Mouse (Mus musculus): ENCODE results near the gene Sys1. TPM values are rescaled to one million over a fixed set of nuclear protein-coding genes. Genes with fewer than 3 reads are reported as not detected.

Gene Sys1
- total RNA-seq (2021) = 10 to 100 TPM; 26.0 to 26.2 TPM
- long read RNA-seq, experiment 1, transcript Sys1-201 (4 exons, 1,606 nt) = major isoform, 56 of 69 reads
- long read RNA-seq, experiment 1, partial matches to known transcripts = 13 of 69 reads
- long read RNA-seq, experiment 1, other reads (novel, unspliced or antisense) = 0 of 69 reads
- long read RNA-seq, experiment 2, transcript Sys1-201 (4 exons, 1,606 nt) = major isoform, 55 of 63 reads
- long read RNA-seq, experiment 2, partial matches to known transcripts = 8 of 63 reads
- long read RNA-seq, experiment 2, other reads (novel, unspliced or antisense) = 0 of 63 reads

DNA sequence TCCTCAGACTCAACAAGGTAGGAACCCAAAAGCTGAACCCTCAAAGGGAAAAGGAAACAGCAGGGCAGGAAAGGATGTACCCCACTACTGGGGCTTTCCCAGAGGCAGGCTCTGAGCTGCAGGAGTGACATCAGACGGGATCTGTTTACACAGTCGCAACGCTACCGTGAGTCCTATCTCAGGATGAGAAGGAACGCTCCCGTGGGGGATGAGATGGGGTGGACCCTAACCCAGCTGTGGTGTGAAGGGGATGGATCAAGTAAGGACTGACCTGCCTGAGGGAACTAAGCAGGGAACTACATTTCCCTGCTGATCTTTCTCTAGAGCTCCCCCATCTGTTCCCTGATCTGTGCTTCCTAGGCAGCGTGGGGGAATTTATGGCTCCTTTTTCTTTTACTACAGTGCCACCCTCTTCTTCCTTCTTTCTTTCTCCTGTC lies at the start of gene Sys1:
Gene Sys1, plus strand, starts transcription at position 101 of the 437 bp plus-strand sequence.
- DNase-seq (ENCODE audit: low spot score) = peak; percentile 43

DNA sequence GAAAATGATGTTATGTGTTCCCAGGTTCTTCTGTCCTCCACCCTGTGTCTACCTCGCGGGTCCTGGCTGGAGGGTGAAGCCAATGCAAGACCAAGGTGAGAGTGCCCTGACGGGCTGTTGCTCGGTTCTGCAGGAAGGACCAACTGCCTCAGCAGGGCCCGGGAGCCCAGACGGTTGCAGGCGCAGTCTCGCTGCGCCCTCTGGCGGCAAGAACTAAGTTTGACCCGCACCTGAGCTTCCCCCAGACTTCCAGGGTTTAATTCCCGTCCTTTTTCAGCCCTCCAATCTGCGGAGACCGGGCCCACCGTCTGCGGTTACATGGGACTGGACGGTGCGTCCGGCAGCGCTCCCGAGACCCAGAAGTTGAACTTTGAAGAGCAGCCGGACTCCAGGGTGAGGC lies 49.1 kb upstream of the Sys1 start:
- peak; percentile 62 for DNase-seq (ENCODE audit: low spot score)

DNA sequence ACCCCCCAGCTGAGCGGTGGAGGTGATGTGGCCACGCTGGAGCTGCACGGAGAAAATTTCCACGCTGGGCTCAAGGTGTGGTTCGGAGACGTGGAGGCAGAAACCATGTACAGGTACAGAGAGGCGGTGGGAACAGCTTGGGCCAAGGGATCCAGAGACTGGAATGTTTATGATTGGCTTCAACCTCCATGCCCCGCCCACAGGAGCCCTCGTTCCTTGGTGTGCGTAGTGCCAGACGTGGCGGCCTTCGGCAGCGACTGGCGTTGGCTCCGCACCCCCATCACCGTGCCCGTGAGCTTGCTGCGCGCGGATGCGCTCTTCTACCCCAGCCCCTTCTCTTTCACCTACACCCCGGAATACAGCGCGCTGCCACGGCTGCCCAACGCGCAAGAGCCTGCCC lies 42.6 kb upstream of the Sys1 start:
- no peak for DNase-seq (ENCODE audit: low spot score)

DNA sequence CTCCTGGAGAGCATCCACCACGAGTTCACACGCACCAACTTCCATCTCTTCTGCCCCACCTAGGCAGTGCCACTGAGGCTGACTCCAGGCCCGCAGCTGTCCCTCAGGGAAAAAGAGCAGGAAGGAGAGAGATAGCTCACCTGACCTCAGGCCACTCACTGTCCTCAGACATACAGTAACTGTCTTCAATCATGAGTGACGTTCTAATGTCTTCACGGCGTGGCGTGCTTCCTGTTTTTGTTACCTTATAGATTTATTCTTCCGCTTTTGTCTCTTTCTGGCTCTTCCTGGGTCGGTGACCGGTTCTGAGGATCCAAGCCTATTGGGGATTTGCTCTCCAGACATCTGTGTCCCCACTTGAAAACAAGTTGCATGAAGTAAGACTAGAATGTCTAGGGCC lies 42.2 kb upstream of the Sys1 start:
- no peak for DNase-seq (ENCODE audit: low spot score)

DNA sequence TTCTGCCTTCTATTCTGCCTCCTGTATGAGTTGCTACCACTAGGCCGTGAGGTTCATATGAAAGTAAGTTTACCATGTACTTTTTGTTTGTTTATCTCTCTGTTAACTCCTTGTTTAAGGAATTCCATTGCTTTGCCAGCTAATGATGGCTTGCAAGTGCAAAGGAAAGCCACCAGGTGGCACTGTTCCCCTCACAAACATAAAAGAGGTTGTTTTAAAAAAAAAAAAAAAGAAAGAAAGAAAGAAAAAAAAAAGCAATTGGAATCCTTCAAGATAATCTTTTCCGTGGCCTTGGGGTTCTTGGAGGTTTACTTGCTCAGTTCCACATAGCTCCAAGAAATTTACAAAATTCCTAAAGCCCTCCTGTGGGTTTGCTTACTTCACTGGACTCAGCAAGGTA lies 39.6 kb upstream of the Sys1 start:
- DNase-seq (ENCODE audit: low spot score) = no peak

DNA sequence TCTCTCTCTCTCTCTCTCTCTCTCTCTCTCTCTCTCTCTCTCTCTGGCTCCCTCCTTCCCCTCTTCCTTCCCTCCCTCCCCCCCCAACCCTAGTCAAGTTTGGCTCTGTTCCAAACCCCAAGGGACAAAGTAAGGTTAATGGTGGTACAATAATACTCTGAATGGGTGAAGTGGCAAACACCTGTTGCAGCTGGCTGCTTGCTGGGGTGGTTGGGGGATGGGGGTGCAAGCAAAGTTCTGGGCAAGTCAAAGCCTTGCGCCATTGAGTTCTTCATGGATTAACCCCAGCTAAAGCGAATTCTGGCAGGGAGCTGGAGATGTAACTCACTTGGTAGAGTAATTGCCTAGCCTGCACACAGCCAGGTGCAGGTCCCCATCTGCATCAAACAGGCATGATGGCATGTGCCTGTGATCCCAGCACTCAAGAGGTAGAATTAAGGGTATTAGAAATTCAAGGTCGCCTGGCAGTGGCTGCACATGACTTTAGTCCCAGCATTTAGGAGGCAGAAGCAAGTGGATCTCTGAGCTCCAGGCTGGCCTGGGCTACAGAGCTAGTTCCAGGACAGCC lies 38.4 kb upstream of the Sys1 start:
- no peak for DNase-seq (ENCODE audit: low spot score)

DNA sequence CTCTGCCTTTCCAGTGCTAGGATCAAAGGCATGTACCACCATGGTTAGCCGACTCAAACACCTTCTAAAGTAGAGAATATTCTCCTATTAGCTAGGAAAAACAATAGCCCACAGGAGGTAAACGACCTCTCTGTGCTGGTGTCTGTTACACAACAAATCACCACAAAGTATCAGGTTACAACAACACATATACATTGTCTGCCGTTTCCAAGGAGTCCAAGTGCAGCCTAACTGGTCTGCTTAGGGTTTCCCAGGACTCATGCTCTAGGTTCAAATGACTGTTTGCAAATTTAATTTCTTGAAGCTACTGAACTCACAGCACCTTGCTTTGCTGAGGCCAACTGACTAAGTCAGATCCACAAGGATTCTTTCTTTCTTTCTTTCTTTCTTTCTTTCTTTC lies 37.3 kb upstream of the Sys1 start:
- no peak for DNase-seq (ENCODE audit: low spot score)

DNA sequence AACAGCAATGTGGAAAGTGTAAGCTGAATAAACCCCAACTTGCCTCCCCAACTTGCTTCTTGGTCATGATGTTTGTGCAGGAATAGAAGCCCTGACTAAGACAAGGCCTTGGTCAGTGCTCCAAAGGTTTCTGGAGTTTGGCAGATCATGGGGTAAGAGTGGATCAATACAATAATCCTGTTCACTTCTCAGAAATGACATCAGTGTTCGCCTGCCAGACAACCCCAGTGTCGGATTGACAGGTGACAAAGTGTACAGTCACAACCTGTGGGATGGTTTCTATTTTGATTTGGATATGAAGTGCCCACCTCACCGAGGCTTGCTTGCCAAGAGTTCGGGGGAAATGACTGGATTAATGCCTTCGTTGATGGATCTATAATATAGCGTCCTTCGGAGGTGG lies 35.5 kb upstream of the Sys1 start:
- DNase-seq (ENCODE audit: low spot score) = no peak

DNA sequence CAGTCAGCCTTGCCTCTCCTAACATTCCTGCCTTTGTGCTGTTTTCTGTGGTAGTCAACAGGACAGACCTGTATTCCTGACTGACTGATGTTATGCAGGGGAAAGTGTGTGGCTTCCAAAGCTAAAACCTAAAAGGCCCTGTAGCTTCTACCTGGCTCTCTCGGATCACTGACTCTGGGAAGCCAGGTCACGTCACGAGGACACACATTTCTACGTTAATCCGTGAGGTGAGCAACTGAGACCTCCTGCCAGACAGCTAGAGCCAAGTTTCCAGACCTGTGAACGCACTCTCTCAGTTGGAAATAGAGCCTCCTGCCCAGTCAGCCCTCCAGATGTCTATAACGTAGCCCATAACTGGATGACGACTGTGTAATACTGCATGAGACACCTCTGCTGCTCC lies 34.8 kb upstream of the Sys1 start:
- DNase-seq (ENCODE audit: low spot score) = no peak

DNA sequence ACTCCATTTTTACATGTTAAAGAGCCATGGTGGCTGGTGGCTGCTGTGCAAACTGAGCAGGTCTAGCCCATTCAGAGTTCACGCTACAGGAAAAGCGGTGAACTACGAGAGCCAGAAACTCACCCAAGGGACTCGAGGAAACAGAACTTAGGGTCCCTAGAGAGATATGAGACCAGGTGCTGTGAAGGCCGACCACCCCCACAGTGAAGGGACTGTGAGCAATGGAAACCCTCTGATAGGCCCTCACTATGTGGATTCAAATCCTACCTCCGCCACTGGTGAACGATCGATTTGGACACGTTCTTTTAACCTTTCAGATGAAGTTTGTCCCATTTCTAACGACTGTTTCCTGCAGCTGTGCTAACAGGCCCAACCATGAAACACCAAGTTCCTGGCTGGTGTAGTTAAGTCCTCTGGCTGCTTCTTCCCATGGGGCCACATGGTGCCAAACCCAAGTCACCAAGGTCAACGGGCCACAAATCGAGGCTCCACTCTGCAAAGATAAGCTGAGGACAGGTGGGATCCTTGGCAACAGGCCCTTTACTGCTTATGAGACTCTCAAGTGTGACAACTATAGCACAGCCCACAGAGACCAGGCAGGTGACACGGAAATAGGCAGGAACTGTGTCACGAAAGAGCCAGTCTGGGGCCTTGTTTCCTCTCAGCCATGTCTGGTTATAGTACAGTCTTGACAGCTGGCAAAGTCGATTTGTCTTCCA lies 33.9 kb upstream of the Sys1 start:
- no peak for DNase-seq (ENCODE audit: low spot score)

DNA sequence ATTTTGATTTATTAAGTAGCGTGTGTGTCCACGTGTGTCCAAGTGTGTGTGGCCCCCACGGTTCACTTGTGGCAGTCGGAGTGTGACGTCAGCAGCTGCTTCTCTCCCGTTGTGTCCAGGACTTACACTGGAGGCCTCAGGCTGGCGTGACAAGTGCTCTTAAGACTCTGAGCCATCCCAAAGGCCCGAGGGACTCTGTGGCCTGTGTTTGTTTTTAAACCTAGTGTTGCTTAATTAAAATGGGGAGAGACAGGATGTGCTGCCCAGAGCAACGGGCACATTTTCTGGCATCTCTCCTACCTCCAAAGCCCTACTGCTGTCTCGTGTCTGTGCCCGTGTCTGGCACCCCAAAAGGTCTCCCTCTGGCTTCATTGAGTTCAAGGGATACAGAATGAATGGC lies 33.3 kb upstream of the Sys1 start:
- DNase-seq (ENCODE audit: low spot score) = peak; percentile 47

DNA sequence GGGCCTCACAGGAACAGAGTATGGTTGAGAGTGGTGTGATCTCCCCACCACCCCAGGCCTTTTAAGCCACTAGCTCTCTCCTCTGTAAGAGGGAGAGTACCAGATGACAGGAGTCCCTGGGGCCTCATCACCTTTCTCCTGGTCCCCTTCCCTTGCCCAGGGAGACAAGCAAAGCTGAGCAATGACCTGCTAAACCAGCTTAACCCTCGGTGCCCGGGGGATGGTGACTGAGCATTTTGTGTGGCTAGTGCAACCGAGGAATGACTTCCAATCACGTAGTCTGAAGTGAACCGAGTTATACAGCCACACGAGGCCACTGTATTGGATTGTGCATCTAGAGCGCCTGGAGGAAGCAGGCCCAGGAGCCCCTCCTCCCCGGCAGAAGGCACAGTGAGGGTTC lies 32.4 kb upstream of the Sys1 start:
- no peak for DNase-seq (ENCODE audit: low spot score)

DNA sequence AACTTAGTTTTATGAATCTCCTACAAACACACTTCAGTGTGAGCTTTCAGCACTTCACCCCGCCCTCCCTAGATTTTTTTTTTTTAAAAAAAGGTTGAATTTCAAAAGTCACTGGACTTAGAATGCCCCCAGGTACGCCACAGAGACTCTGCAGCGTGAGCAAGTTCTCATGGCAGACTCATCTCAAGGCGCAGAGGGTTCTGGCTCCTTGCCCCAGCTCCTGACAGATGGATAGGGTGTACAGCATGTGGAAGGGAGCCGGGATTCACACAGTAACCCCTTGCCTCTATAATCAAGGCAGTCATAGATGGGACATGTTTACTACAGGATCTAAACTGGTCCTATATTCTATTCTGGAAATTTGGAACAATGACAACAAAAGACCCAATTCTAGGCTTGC lies 31.4 kb upstream of the Sys1 start:
- DNase-seq (ENCODE audit: low spot score) = peak; percentile 56

DNA sequence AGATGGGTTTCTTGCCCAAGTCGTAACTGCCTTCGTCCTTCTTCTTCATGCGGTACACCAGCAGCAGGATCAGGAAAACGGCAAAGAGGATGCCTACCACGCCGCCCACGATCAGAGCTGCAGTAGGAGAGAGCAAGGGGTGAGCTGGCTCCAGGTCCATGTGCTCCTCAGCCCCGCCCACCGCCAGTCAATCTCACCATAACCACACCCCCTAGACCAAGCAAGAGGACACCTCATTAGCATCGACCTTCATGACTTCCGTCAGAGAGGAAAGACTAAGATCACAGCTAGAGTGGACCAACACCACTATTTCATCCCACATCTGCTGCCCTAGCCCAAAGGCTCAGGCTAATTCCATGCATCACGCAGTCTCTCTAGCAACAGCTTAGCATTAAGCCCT lies 30.6 kb upstream of the Sys1 start:
- no peak for DNase-seq (ENCODE audit: low spot score)

DNA sequence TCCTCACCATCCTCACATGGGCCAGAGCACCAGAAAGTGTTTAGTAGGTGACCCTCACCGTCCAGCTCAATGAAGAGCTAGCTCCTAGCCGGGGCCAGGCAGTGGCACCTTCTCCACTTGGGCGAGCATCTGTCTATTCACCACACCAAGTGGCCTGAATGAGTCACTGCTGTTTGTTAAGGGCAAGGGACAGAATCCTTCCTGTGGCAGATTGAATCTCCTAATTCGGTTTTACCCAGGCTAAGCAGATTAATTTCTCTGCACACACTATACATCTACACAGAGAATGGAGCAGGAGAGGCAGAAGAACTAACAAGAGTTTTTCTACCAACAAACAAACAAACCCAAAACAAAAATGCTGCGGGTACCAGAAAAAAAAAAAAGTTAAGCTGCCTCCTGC lies 29.8 kb upstream of the Sys1 start:
- no peak for DNase-seq (ENCODE audit: low spot score)

DNA sequence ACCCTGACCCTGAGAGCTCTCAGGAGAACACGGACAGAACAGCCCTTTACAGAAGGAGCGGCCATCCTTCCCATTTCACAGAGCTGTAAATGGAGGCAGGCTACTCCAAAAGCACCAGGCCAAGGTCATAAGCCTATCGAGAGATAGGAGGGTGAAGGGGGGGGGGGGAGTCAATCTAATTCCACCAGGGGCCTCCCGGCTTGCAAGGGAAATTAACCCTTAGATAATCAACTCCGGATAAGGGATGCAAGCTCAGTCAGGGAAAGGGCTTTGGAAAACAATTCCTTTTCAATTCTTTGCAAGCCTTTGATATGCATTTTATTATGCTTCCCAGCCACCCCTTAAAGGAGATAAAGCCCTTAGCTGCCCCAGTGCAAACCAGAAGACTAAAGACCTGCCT lies 28.3 kb upstream of the Sys1 start:
- no peak for DNase-seq (ENCODE audit: low spot score)

DNA sequence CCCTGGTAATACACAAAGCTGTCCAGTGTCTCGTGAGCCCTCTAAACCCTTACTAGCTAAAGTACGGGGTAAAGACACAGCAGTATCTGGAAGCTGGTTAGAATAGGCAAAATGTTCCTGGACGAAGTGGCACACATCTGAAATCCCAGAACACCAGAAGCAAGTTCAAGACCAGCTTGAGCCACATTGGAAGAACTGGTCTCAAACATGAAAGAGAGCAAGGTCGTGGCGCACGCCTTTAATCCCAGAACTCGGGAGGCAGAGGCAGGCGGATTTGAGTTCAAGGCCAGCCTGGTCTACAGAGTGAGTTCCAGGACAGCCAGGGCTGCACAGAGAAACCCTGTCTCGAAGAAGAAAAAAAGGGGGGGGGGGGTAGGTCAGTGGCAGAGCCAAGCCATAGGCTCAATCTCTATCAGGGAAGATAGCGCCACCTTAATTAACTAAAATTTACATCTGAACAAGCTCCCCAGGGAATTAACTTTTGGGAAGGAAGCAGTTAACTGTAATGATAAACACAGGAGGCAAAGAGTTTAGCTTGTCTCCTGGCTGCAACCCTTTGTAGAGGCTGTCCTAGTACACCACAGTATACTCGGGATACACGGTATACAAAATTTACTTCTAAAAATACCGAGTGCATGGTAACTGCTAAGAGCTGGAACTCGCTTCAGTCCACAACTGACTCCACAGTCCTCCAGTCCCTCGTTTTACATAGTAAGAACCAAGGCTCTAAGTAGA lies 26.7 kb upstream of the Sys1 start:
- no peak for DNase-seq (ENCODE audit: low spot score)

DNA sequence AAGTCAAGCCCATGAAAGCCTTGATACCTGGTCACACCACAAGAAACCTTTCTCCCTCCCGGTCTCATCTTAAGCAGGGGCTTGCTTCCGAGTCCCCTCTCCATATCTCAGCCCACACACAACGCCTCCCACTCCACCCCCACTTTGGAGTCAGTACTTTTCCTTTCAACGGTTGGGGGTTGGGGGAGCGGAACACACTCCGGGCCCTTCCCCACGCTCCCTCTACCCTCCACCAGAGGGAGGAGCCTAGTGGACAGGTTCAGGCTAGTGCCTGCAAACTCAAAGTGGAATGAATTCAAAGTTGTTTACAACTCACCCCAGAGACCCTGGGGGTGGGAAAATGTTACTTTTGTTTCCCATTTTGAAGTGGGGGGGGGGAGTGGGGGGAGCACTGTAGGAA lies 26.1 kb upstream of the Sys1 start:
- no peak for DNase-seq (ENCODE audit: low spot score)

DNA sequence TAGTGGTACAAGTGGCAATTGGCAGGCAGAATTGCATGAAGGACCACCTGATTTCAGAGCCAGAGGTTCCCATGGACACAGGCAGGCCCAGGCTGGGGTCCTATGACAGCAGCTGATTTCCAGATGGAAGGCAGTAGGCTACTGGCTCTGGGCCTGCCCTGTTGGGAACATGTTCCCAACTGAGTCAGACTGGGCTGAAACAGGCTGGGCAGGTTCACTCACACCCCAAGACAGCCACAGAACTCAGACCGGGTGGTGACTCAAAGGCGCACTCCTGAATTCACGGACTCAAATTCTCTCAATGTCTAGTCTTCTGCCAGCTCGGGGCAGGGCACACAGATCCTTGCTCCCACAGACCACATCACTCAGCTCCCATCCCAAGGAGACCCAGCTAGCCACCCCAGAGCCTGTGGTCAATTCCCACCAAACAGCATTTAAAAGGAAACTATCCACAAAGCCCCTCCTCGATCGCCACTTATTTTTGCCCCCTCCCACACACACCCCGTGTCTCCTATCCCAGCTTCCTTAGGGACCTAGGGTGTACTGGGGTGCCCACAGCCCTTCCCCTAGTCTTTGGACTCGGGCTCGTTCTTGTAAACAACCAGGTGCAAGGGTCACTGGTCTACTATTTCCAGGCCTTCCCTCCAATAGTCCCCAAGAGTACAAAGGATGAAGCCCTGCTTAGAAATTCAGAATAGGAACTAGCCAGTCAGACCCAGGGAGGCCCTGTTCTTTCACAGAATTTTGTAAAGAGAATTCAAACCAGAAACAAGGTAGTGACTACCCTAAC lies 24.9 kb upstream of the Sys1 start:
- DNase-seq (ENCODE audit: low spot score) = no peak

DNA sequence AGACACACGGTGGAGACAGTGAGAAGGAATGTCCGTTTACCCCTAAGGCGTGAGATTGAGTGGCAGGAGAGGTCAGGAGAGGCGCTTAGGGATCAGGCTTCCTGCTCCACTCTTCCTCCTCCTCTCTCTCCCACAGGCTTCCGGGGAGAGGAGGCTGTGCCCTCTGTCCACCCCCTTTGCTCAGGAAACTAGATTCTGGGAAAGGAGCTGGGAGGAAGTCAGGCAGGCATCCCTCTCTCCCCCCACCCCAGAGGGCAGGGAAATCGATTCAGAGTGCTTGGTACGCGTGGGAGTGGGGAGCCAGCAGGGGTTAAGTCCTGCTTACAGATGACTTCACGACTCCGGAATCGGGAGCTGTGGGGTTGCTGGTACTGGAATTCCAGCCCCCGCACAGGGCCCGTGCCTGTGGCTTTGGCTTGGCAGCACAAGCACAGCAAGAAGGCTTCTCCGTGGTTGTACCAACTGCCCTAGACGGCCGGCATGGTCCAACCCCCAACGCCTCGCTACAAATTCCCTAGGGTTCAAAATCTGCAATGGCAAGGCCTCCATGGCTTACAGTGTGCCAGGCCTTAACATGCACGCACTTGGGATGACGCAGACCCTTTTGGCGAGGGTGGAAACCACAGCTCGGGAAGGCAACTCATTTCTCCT lies 24.1 kb upstream of the Sys1 start:
- DNase-seq (ENCODE audit: low spot score) = peak; percentile 66
